Mouse (Mus musculus) kidney, postnatal 0 days (tissue): Measurements from ENCODE around the gene Pcgf3. TPM values are rescaled to one million over a fixed set of nuclear protein-coding genes. Genes with fewer than 3 reads are reported as not detected.
A peak's percentile ranks its signal among the peaks of the same experiment; 100 is the strongest.

Experiments used
- ATAC-seq: fragments of 200-750 bp; cut with Nextera tagmentation; replicated peaks from 2 replicates; pipeline ENCODE4 v1.8.0; 2017; ENCODE audit warnings: low read depth, moderate number of reproducible peaks, moderate TSS enrichment, moderate library complexity; ENCODE audit not compliant: low FRiP score
- DNase-seq: peaks from one replicate; pipeline ENCODE4 v3.0.0-alpha.2; 2016; ENCODE audit warnings: low spot score
- H3K27ac ChIP-seq: fragments of 300-500 bp; sonication (generic); 2 replicates; pipeline ENCODE4 v1.5.1; 2014; ENCODE audit warnings: mild to moderate bottlenecking
- H3K27me3 ChIP-seq: fragments of 300-500 bp; sonication (generic); 2 replicates; pipeline ENCODE4 v1.6.1; 2014; ENCODE audit warnings: low read length, mixed read lengths; ENCODE audit not compliant: insufficient read depth
- H3K36me3 ChIP-seq: fragments of 300-500 bp; sonication (generic); 2 replicates; pipeline ENCODE4 v1.6.1; 2014; ENCODE audit warnings: low read length, mixed read lengths; ENCODE audit not compliant: insufficient read depth
- H3K4me1 ChIP-seq: fragments of 300-500 bp; sonication (generic); replicated peaks from 2 replicates; pipeline ENCODE4 v1.6.1; 2014; ENCODE audit warnings: antibody characterized with exemption, low read length, mixed read lengths; ENCODE audit not compliant: insufficient read depth
- H3K4me2 ChIP-seq: fragments of 300-500 bp; sonication (generic); 2 replicates; pipeline ENCODE4 v1.6.1; 2014; ENCODE audit warnings: mild to moderate bottlenecking, low read length, moderate library complexity, mixed read lengths
- H3K4me3 ChIP-seq: fragments of 300-500 bp; sonication (generic); replicated peaks from 2 replicates; pipeline ENCODE4 v1.5.1; 2014; ENCODE audit warnings: low read depth, low read length
- H3K9ac ChIP-seq: fragments of 300-500 bp; sonication (generic); 2 replicates; pipeline ENCODE4 v1.6.1; 2014; ENCODE audit warnings: low read depth, low read length
- H3K9me3 ChIP-seq: fragments of 300-500 bp; sonication (generic); replicated peaks from 2 replicates; pipeline ENCODE4 v1.6.1; 2016; ENCODE audit warnings: low read length, inconsistent platforms, mixed read lengths
- CTCF ChIP-seq: IDR thresholded peaks from 2 replicates; pipeline ENCODE4 v1.5.1; 2016; ENCODE audit warnings: antibody characterized with exemption, low read depth, mild to moderate bottlenecking, moderate library complexity
- WGBS: fragments of 180-500 bp; shearing (Covaris S2); extraction: QIAGEN DNeasy Blood & Tissue Kit; methylation state at CpG from one replicate; pipeline ENCODE4 v1.1.7; 2014; 5-methylcytosine and 5-hydroxymethylcytosine counted together
- polyA plus RNA-seq: library from polyadenylated mRNA; unstranded; fragments of >200 nt; fragmentation: Nextera tagmentation; extraction: Ambion mirVana; gene quantifications from 2 replicates; pipeline ENCODE4 v1.2.1, GENCODE M21; 2015

Pcgf3 gene
- polyA plus RNA-seq, 1 experiment from 2014 or later, result 12.5 TPM

DNA sequence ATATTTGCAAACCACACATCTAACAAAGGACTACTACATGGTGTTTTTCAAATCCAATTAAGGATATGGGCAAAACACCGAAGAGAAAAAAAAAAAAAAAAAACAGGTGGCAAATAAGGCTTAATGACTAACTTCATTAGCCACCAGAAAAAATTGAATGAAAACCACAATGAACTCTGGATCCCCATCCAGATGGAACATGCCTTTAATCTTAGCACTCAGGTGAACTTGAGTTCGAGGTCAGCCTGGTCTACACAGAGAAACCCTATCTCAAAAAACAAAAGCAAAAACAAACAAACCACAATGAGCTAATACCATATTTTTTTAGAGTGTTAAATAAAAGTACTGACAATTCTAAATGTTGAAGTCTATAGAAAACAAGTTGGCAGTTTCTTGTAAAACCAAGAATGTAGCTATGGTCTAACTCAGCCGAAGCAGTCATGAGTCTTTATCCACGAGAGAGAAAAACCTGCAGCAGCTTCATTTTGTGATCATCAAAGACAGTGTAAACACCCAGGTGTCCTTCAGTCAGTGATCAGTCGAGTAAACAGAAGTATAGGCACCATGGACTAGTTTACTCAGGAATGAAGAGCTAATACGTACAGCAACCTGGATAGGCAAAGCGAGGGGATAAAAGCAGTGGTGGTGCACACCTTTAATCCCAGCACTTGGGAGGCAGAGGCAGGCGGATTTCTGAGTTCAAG, 10.0 kb upstream of the Pcgf3 start:
- WGBS, result 81% methylated on average over 8 of the region's 8 CpGs
- 0 out of 2 replicates have a peak, but pooled peaks cover 6% of the 10 kb centered on the region for H3K4me1 ChIP-seq
- DNase-seq (no peak), ATAC-seq (no peak)
- no peak overlapping the region for H3K27ac ChIP-seq
- no peaks in the 10 kb centered on the region for H3K27me3 ChIP-seq
- H3K36me3 ChIP-seq, result no peaks in the 10 kb centered on the region
- no peak overlapping the region for H3K9ac ChIP-seq
- no peak overlapping the region for H3K4me2 ChIP-seq
- no peaks in the 10 kb centered on the region for H3K9me3 ChIP-seq
- no peak for TF ChIP-seq CTCF
- H3K4me3 ChIP-seq, result no peak overlapping the region

DNA sequence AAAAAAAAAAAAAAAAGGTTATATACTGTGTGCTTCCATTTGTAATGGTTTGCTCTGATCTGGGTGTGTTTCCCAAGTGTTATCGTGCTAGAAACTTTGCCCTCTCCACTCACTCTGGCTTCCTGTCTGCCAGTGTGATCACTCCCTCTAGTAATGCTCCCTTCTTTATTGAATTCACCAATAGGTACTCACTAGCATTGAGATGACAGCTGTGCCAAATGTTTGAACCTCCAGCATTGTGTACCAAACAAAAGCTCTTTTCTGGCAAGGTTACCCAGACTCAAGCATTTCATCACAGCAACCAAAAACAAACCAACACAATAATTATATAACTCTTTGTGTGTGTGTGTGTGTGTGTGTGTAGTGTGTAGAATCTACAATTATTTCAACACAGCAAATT, 9.4 kb upstream of the Pcgf3 start:
- TF ChIP-seq CTCF, result no peak
- Histone ChIP-seq H3K4me3 (no peak overlapping the region), H3K9me3 (no peaks in the 10 kb centered on the region), H3K36me3 (no peaks in the 10 kb centered on the region), H3K4me1 (0 out of 2 replicates have a peak, but pooled peaks cover 6% of the 10 kb centered on the region), H3K27me3 (no peaks in the 10 kb centered on the region), H3K27ac (no peak overlapping the region), H3K9ac (no peak overlapping the region), H3K4me2 (no peak overlapping the region)
- 83% methylated on average over 1 of the region's 1 CpGs for WGBS
- ATAC-seq (no peak), DNase-seq (no peak)

GRCm38 (mm10) chr5:108452422-108452821, 8.6 kb upstream of the Pcgf3 start:
- Histone ChIP-seq H3K36me3 (no peaks in the 10 kb centered on the region), H3K4me2 (no peak overlapping the region), H3K4me3 (no peak overlapping the region), H3K9me3 (no peaks in the 10 kb centered on the region), H3K9ac (no peak overlapping the region), H3K4me1 (0 out of 2 replicates have a peak, but pooled peaks cover 6% of the 10 kb centered on the region), H3K27ac (no peak overlapping the region), H3K27me3 (no peaks in the 10 kb centered on the region)
- DNase-seq (no peak), ATAC-seq (no peak)
- 87% methylated on average over 1 of the region's 1 CpGs for WGBS
- TF ChIP-seq CTCF, result no peak

DNA sequence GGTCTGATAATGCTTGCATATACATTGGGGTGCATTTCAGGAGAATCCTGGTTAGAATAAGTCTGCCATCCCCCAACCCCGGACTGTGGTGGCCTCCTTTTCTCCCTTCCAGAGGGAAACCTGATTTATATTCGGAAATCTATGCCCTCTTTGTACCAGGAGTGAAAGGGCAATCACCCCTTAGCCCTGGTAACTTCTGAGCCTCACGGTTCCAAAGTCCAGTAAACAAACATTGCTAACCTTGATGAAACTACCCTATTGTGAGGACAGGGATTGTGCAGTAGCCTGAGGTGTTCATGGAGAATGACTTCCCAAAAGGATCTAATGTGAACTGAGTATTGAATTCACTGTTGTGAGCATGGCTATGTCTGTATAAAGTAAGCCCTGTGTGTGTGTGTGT, 6.9 kb upstream of the Pcgf3 start:
- 35% methylated on average over 3 of the region's 3 CpGs for WGBS

GRCm38 (mm10) chr5:108458706-108459105, 2.3 kb upstream of the Pcgf3 start:
- Histone ChIP-seq H3K4me3 (no peak overlapping the region), H3K9ac (no peak overlapping the region), H3K27me3 (no peaks in the 10 kb centered on the region), H3K4me2 (no peak overlapping the region), H3K36me3 (no peaks in the 10 kb centered on the region), H3K27ac (no peak overlapping the region), H3K9me3 (no peaks in the 10 kb centered on the region), H3K4me1 (peaks cover 19% of the 10 kb centered on the region)
- no peak for ATAC-seq
- 84% methylated on average over 2 of the region's 2 CpGs for WGBS
- TF ChIP-seq CTCF, result no peak
- DNase-seq, result no peak

More for the DNA sequence above, 6.9 kb upstream of the Pcgf3 start:
- no peak overlapping the region for H3K4me2 ChIP-seq
- no peak for ATAC-seq
- H3K9ac ChIP-seq, result no peak overlapping the region
- H3K27ac ChIP-seq, result no peak overlapping the region
- TF ChIP-seq CTCF, result no peak
- no peaks in the 10 kb centered on the region for H3K27me3 ChIP-seq
- 0 out of 2 replicates have a peak, but pooled peaks cover 6% of the 10 kb centered on the region for H3K4me1 ChIP-seq
- no peak overlapping the region for H3K4me3 ChIP-seq
- H3K9me3 ChIP-seq, result no peaks in the 10 kb centered on the region
- no peaks in the 10 kb centered on the region for H3K36me3 ChIP-seq
- DNase-seq, result no peak

DNA sequence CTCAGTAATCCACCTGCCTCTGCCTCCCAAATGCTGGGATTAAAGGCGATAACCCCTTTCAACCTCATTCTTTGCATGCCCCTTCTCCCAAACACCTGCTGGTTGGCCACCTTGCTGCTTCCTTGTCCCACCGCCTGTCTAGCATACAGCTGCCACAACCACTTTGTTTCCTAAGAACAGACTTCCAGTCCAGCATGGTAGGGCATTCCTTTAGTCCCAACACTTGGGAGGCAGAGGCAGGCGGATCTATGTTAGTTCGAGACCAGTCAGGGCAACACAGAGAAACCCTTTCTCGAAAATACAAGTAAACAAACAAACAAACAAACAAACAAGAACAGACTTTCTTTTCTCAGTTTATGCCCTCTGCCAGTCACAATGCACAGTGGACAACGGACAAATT, 571 bp upstream of the Pcgf3 start:
- Histone ChIP-seq H3K36me3 (no peaks in the 10 kb centered on the region), H3K27ac (no peak overlapping the region), H3K4me3 (peak overlapping the region; percentile 97), H3K27me3 (no peaks in the 10 kb centered on the region), H3K4me2 (peak overlapping the region; percentile 96), H3K9me3 (no peaks in the 10 kb centered on the region), H3K4me1 (peaks cover 24% of the 10 kb centered on the region), H3K9ac (peak overlapping the region; percentile 99)
- no peak for ATAC-seq
- WGBS, result 41% methylated on average over 6 of the region's 6 CpGs
- no peak for TF ChIP-seq CTCF
- DNase-seq, result no peak
